9 mouse cellular contexts compared by ENCODE assay signal in the genomic region with DNA sequence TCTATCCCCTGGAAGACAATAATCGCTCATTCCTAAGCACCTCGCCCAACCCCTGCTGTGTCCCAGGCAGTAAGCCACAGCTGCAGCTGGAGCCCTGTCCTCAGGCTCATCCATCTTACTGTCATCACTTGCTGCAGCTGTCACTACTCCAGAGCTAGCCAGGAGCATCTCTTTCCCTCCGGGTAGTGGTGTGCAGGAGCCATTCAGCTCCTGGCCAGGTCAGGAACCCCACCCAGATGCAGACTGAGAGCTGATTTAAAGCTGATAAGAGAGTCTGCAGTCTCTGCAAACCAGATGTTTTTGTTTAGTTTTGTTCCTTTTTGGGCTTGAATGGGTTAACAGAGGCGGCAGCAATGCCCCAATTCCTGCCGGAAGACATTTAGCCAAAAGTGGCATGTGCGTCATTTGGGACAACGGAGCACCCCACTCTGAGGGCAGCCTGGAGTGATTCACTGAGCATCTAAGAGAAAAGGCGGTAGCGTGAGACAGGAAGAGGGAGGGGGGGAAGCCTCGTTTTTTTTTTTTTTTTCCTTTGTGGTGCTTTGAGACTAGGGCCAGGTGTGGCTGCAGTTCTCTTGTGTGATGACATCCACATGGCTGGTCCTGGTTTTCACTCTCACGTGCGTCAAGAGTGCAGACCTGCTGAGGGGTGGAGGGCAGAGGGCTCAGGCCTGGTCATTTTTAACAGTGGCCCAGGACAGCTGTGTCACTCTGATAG. TPM values are rescaled to one million over a fixed set of nuclear protein-coding genes. Genes with fewer than 3 reads are reported as not detected.
A peak's percentile ranks its signal among the peaks of the same experiment; 100 is the strongest.
DNase-seq lines count a peak whose midpoint lies in the region; ATAC-seq lines count a peak whose summit lies in the region.
"Had no signal": no experiment of that assay in that cellular context is flagged by ENCODE, and none has a peak within 500 bp of the region (broad histone marks: within the 10 kb centered on the region; RNA-seq: fewer than 3 reads in every experiment).

No protein-coding gene starts in this region.

- peak; percentile 18 for DNase-seq in cerebellum, adult 11 months
- peak; percentile 61 for DNase-seq in midbrain, embryonic 11.5 days (ENCODE audit: low spot score, missing footprints)
- peak; percentile 55 to 71 for DNase-seq in gastrocnemius, postnatal 4 days (ENCODE audit: low spot score in 2 of 2)
- peak; percentile 85 for DNase-seq in mesoderm, embryonic 11.5 days (ENCODE audit: low read depth, low spot score)
- peak; percentile 1 for DNase-seq in yolk sac, embryonic 10.5 days (ENCODE audit: low spot score)

- peaks cover 6% of the 10 kb centered on the region for H3K4me1 ChIP-seq in midbrain, embryonic 11.5 days (ENCODE audit: control insufficient read depth, insufficient read depth, low read length)
- H3K4me1 ChIP-seq in midbrain, embryonic 15.5 days = peaks cover 24% of the 10 kb centered on the region

- no peak for ATAC-seq in cerebellum, adult (ENCODE audit: insufficient number of reproducible peaks, low FRiP score, low TSS enrichment)
- no peak for ATAC-seq in midbrain, embryonic 11.5 days (ENCODE audit: low FRiP score)
- no peak for ATAC-seq in midbrain, embryonic 15.5 days (replicated peaks)
- ATAC-seq in erythroblast, adult 5-6 weeks (replicated peaks; ENCODE audit: low FRiP score, poor library complexity, severe bottlenecking) = no peak

- WGBS in midbrain, embryonic 11.5 days = 19% methylated on average over 12 of the region's 12 CpGs
- WGBS in midbrain, embryonic 15.5 days = 12% methylated on average over 12 of the region's 12 CpGs

- no peak overlapping the region for H3K4me3 ChIP-seq in midbrain, embryonic 11.5 days (ENCODE audit: low read depth, low read length)
- no peak overlapping the region for H3K4me3 ChIP-seq in midbrain, embryonic 15.5 days

- no peaks in the 10 kb centered on the region for H3K36me3 ChIP-seq in midbrain, embryonic 11.5 days (ENCODE audit: control insufficient read depth, insufficient read depth, low read length)
- H3K36me3 ChIP-seq in midbrain, embryonic 15.5 days (replicated peaks) = no peaks in the 10 kb centered on the region

- no peak overlapping the region for H3K4me2 ChIP-seq in midbrain, embryonic 11.5 days
- H3K4me2 ChIP-seq in midbrain, embryonic 15.5 days = no peak overlapping the region

- no peak overlapping the region for H3K9ac ChIP-seq in midbrain, embryonic 11.5 days (ENCODE audit: low read length)
- H3K9ac ChIP-seq in midbrain, embryonic 15.5 days = no peak overlapping the region

- no peak overlapping the region for H3K27ac ChIP-seq in midbrain, embryonic 11.5 days (ENCODE audit: low read depth, low read length)
- no peak overlapping the region for H3K27ac ChIP-seq in midbrain, embryonic 15.5 days

- no peaks in the 10 kb centered on the region for H3K27me3 ChIP-seq in midbrain, embryonic 11.5 days (ENCODE audit: control insufficient read depth, insufficient read depth, low read length)
- H3K27me3 ChIP-seq in midbrain, embryonic 15.5 days (replicated peaks) = no peaks in the 10 kb centered on the region

- no peaks in the 10 kb centered on the region for H3K9me3 ChIP-seq in midbrain, embryonic 11.5 days (ENCODE audit: control insufficient read depth, low read length)
- H3K9me3 ChIP-seq in midbrain, embryonic 15.5 days = no peaks in the 10 kb centered on the region

RNA-seq across cellular contexts. Expression of gene Syt13, which starts 33.2 kb away (rescaled TPM):
- 14.7 TPM in 2 replicates for polyA plus RNA-seq in midbrain, embryonic 11.5 days (2014; fragmentation: Nextera tagmentation; extraction: Ambion mirVana)
- 85.8 and 88.7 TPM in 2 replicates for polyA plus RNA-seq in midbrain, embryonic 15.5 days (2015; fragmentation: Nextera tagmentation; extraction: Ambion mirVana)
- 1 to 10 TPM; 3.5 to 4.1 TPM for total RNA-seq in gastrocnemius, postnatal 4 days (2021)
- total RNA-seq in erythroblast, adult 5-6 weeks (2015; ENCODE audit: low replicate concordance) = not detected in 2 replicates
- total RNA-seq in erythroblast, adult 5-6 weeks (2017; ENCODE audit: low replicate concordance) = not detected in 2 replicates
- total RNA-seq: MEL had no signal

Comparison
In these comparisons a context has a peak if more than half of its experiments do, and no peak if none do; other contexts are left out.
1. DNase-seq: peak in every context shown above with its lines; median percentile 85 in mesoderm, embryonic 11.5 days; 63 in gastrocnemius, postnatal 4 days; 61 in midbrain, embryonic 11.5 days; 18 in cerebellum, adult 11 months; 1 in yolk sac, embryonic 10.5 days.
2. RNA of gene Syt13, which starts 33.2 kb away (total RNA-seq): 3.5 to 4.1 TPM in gastrocnemius, postnatal 4 days; not detected in erythroblast, adult 5-6 weeks; every median in the first group is over 4 times any median in the second.